16 mouse cellular contexts compared by ENCODE assay signal in genomic region chr17:87872286-87872685, GRCm38 (mm10). TPM values are rescaled to one million over a fixed set of nuclear protein-coding genes. Genes with fewer than 3 reads are reported as not detected.
A peak's percentile ranks its signal among the peaks of the same experiment; 100 is the strongest.
DNase-seq lines count a peak whose midpoint lies in the region; ATAC-seq and TF ChIP-seq lines count a peak whose summit lies in the region.
"Had no signal": no experiment of that assay in that cellular context is flagged by ENCODE, and none has a peak within 500 bp of the region (broad histone marks: within the 10 kb centered on the region; RNA-seq: fewer than 3 reads in every experiment).

No protein-coding gene starts in this region.

- 45% methylated on average over 4 of the region's 4 CpGs for whole genome bisulfite sequencing in heart, embryonic 10.5 days
- 46% methylated on average over 4 of the region's 4 CpGs for WGBS in heart, embryonic 11.5 days (ENCODE audit: insufficient replicate concordance)
- 51% methylated on average over 4 of the region's 4 CpGs for WGBS in liver, postnatal 0 days (ENCODE audit: insufficient replicate concordance)

- TF ChIP-seq EP300 in liver, postnatal 0 days (IDR thresholded peaks at IDR 0.05; ENCODE audit: low read depth) = no peak

- H3K27me3 ChIP-seq in heart, embryonic 10.5 days (ENCODE audit: insufficient read depth, poor library complexity, severe bottlenecking) = 0 out of 2 replicates have a peak, but pooled peaks cover 4% of the 10 kb centered on the region
- no peaks in the 10 kb centered on the region for H3K27me3 ChIP-seq in heart, embryonic 11.5 days (ENCODE audit: control insufficient read depth, insufficient read depth, low read length)
- no peaks in the 10 kb centered on the region for H3K27me3 ChIP-seq in liver, postnatal 0 days (ENCODE audit: insufficient read depth, low read length)
- H3K27me3 ChIP-seq: limb, embryonic 13.5 days; stomach, embryonic 15.5 days had no signal

- no peak for ATAC-seq in heart, embryonic 11.5 days (replicated peaks; ENCODE audit: insufficient number of reproducible peaks, low FRiP score, low TSS enrichment)
- peak; percentile 93 for ATAC-seq in cerebellum, adult (ENCODE audit: insufficient number of reproducible peaks, low FRiP score, low TSS enrichment)
- ATAC-seq in liver, postnatal 0 days = no peak
- ATAC-seq: lung, postnatal 0 days had no signal

- H3K4me2 ChIP-seq in heart, embryonic 11.5 days = no peak overlapping the region
- no peak overlapping the region for H3K4me2 ChIP-seq in liver, postnatal 0 days (ENCODE audit: low read depth, low read length)
- H3K4me2 ChIP-seq: limb, embryonic 13.5 days; stomach, embryonic 15.5 days had no signal

- no peak overlapping the region for H3K27ac ChIP-seq in heart, embryonic 10.5 days
- no peak overlapping the region for H3K27ac ChIP-seq in heart, embryonic 11.5 days (ENCODE audit: low read depth, low read length)
- H3K27ac ChIP-seq in liver, postnatal 0 days (ENCODE audit: low read depth) = no peak overlapping the region
- H3K27ac ChIP-seq: limb, embryonic 13.5 days; stomach, embryonic 15.5 days had no signal

- intact Hi-C loops in gastrocnemius, postnatal 14 days (cut with DNase I; ENCODE audit: low total_unique reads) = no loop called here

- H3K4me3 ChIP-seq in heart, embryonic 10.5 days = no peak overlapping the region
- H3K4me3 ChIP-seq in heart, embryonic 11.5 days (ENCODE audit: low read depth, low read length) = no peak overlapping the region
- no peak overlapping the region for H3K4me3 ChIP-seq in liver, postnatal 0 days (ENCODE audit: low read depth, low read length)
- H3K4me3 ChIP-seq: limb, embryonic 13.5 days; stomach, embryonic 15.5 days had no signal

- H3K9me3 ChIP-seq in heart, embryonic 10.5 days = no peaks in the 10 kb centered on the region
- H3K9me3 ChIP-seq in heart, embryonic 11.5 days (replicated peaks; ENCODE audit: control insufficient read depth, low read length) = no peaks in the 10 kb centered on the region
- H3K9me3 ChIP-seq in liver, postnatal 0 days (ENCODE audit: low read length) = no peaks in the 10 kb centered on the region
- H3K9me3 ChIP-seq: limb, embryonic 13.5 days; stomach, embryonic 15.5 days had no signal

- no peaks in the 10 kb centered on the region for H3K36me3 ChIP-seq in heart, embryonic 10.5 days
- H3K36me3 ChIP-seq in heart, embryonic 11.5 days (ENCODE audit: control insufficient read depth, insufficient read depth, low read length) = no peaks in the 10 kb centered on the region
- no peaks in the 10 kb centered on the region for H3K36me3 ChIP-seq in liver, postnatal 0 days (replicated peaks; ENCODE audit: insufficient read depth, low read length)
- H3K36me3 ChIP-seq: limb, embryonic 13.5 days; stomach, embryonic 15.5 days had no signal

- no peak overlapping the region for H3K9ac ChIP-seq in heart, embryonic 11.5 days (ENCODE audit: low read depth, low read length)
- H3K9ac ChIP-seq in liver, postnatal 0 days (replicated peaks) = no peak overlapping the region
- H3K9ac ChIP-seq: limb, embryonic 13.5 days; stomach, embryonic 15.5 days had no signal

- DNase-seq in heart, embryonic 10.5 days (ENCODE audit: low spot score) = peak; percentile 66
- DNase-seq in cerebellum, postnatal 4 days (ENCODE audit: low spot score in 2 of 2) = peak; percentile 19 to 44
- DNase-seq in neural tube, embryonic 10.5 days (ENCODE audit: extremely low spot score, low spot score) = peak; percentile 5
- DNase-seq in kidney, postnatal 25 days = no peak
- DNase-seq in gastrocnemius, postnatal 14 days = no peak
- DNase-seq in liver, postnatal 0 days = no peak
- DNase-seq: kidney, adult 18-20 months; layer of hippocampus, adult 9-11 months had no signal

- TF ChIP-seq CTCF in liver, postnatal 0 days (IDR thresholded peaks at IDR 0.05; ENCODE audit: low read depth) = no peak

- H3K4me1 ChIP-seq in heart, embryonic 10.5 days = peaks cover 18% of the 10 kb centered on the region
- peaks cover 6% of the 10 kb centered on the region for H3K4me1 ChIP-seq in heart, embryonic 11.5 days (ENCODE audit: control insufficient read depth, insufficient read depth, low read length)
- H3K4me1 ChIP-seq in liver, postnatal 0 days (ENCODE audit: insufficient read depth) = no peaks in the 10 kb centered on the region
- H3K4me1 ChIP-seq: stomach, embryonic 15.5 days had no signal

RNA-seq across cellular contexts. Expression of gene Rpl36-ps4, which starts 48.5 kb away (rescaled TPM):
- not detected in 2 replicates for polyA plus RNA-seq in heart, embryonic 10.5 days (2016; fragmentation: Nextera tagmentation; extraction: Ambion mirVana)
- polyA plus RNA-seq in heart, embryonic 11.5 days (2014; fragmentation: Nextera tagmentation; extraction: Ambion mirVana) = not detected in 2 replicates
- not detected for total RNA-seq in gastrocnemius, postnatal 14 days (2021)
- not detected in 2 replicates for polyA plus RNA-seq in liver, postnatal 0 days (2015; fragmentation: Nextera tagmentation; extraction: Ambion mirVana)
- total RNA-seq: MEL had no signal
- polyA plus RNA-seq: embryonic facial prominence, embryonic 14.5 days; heart, embryonic 16.5 days; limb, embryonic 13.5 days; lung, postnatal 0 days; stomach, embryonic 15.5 days had no signal

Comparison
In these comparisons a context has a peak if more than half of its experiments do, and no peak if none do; other contexts are left out.
1. DNase-seq: peak in heart, embryonic 10.5 days (single experiment), cerebellum, postnatal 4 days (2 of 2) and neural tube, embryonic 10.5 days (single experiment); none in kidney, postnatal 25 days (0 of 2), gastrocnemius, postnatal 14 days (single experiment) and liver, postnatal 0 days (single experiment).